Mouse (Mus musculus): ENCODE measurements at regions not wholly inside any gene's neighbourhood (a gene's known extent, or its start where the extent isn't known, plus 50 kb on each side); places are given as distances from the start of the nearest gene placed in this dataset.

GRCm38 (mm10) chr17:59946433-59946832 is 933.3 kb upstream of the Nudt12 start:
- TF ChIP-seq CTCF (IDR thresholded peaks at IDR 0.05; ENCODE audit: insufficient read depth, low read depth, low read length) (no peak), POLR2A (IDR thresholded peaks at IDR 0.05; ENCODE audit: insufficient read depth, low read depth, low read length) (no peak)

Data from olfactory bulb, adult 2 months (tissue).